Mouse (Mus musculus): ENCODE data around the gene Slc36a2. TPM values are rescaled to one million over a fixed set of nuclear protein-coding genes. Genes with fewer than 3 reads are reported as not detected.

Gene Slc36a2
- polyA plus RNA-seq, 1 experiment from 2014 or later: 0.12 TPM

DNA sequence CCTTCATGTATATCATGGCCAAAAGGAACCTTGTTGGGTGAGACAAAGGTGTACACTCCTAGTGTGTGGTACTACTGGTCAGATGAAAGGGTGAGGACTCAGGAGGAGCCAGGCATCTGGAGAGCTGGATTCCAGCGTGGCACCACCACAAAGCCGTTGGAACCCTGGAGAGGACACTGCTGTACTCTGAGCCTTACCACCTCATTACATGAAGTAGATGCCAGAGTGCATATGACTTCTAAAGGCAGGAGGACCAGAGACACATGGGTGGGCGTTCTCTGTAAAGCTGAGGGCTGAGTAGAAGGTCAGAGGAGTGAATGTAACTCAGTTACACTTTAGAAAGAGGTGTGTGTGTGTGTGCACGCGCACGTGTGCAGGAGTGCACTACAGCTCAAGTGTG is 2.9 kb upstream of the Slc36a2 start:
- DNase-seq (ENCODE audit: low read depth, low spot score) (no peak), ATAC-seq (no peak)
- ChIA-PET CTCF (no interaction called here), POLR2A (no interaction called here)
- H3K27me3 ChIP-seq: peaks cover 30% of the 10 kb centered on the region
- TF ChIP-seq CTCF (IDR thresholded peaks at IDR 0.05): no peak
- in situ Hi-C loops (cut with MboI; ENCODE audit: low pct_unique_long_range_greater_than_20kb): no loop called here

DNA sequence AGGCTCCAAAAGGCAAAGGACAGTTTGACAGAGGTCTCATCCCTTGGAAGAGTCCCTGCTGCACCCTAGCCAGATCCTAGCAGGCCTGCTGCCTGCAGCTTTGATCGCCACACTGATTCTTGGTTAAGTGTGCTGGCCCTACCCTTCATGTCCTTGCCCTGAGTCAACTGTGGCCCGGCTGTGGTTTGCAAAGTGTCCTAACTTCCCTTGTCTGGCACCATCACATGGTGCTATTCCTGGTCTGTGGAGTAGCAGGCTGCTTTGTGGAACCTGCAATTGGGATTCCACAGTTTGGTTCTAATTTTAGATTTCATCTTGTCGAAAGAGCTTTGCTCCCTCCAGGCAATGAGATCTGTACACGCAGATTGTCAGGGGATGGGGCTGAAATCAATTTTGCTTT is 2.4 kb upstream of the Slc36a2 start:
- ATAC-seq: no peak
- DNase-seq (ENCODE audit: low read depth, low spot score): no peak
- in situ Hi-C loops (cut with MboI; ENCODE audit: low pct_unique_long_range_greater_than_20kb): no loop called here
- H3K27me3 ChIP-seq: peaks cover 35% of the 10 kb centered on the region
- ChIA-PET CTCF (interaction anchor here (0.8 kb wide), 1 partner anchor 8 kb away, joined by 5 read pairs; no protein-coding TSS in a partner anchor), POLR2A (no interaction called here)
- no peak for TF ChIP-seq CTCF (IDR thresholded peaks at IDR 0.05)

DNA sequence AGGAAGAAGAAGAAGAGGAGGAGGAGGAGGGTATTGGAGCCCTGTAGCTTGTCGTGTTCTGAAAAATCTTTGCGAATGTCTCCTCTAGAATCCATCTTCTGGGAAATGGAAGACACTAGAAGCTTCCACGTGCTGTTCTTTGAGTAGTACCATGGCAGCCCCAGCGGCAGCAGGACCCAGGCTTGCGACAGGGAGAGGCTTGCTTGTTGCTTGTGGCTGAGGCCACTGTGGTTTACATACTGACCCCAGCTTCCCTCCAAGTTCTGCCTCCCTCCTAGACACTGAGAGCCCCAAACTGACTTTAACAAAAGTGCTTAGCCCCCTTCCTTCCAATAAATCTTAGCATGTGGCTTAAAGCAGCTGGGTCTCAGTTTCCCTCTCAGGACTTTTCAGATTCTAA is 631 bp downstream of the Slc36a2 start:
- POLR2A ChIA-PET: no interaction called here
- CTCF ChIA-PET: interaction anchor here (1.2 to 1.7 kb wide), 2 partner anchors 10 to 12 kb away, joined by 3 read pairs; no protein-coding TSS in a partner anchor
- no peak for TF ChIP-seq CTCF (IDR thresholded peaks at IDR 0.05)
- in situ Hi-C loops (cut with MboI; ENCODE audit: low pct_unique_long_range_greater_than_20kb): no loop called here
- ATAC-seq (no peak), DNase-seq (ENCODE audit: low read depth, low spot score) (no peak)
- peaks cover 28% of the 10 kb centered on the region for H3K27me3 ChIP-seq

DNA sequence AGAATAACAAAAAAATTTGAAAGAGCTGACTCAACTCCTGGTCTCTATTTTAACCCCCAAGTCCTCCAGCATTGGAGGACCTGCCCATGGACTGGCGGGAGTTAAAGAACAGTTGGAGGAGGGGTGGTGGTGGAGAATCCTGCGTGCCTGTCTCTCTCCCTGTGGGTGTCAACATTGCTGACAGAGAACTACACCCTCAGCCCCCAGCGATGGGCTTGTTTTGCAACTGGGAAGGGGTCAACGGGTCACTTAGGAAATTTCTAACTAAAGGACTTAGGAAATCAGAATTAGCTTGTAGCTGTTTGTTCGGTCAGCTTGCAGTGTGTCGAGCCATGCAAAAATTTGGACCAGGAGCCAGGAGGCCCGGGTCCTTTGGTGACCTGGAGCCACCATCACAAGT is 1.8 kb downstream of the Slc36a2 start:
- ChIA-PET CTCF (interaction anchor here (2.0 kb wide), 1 partner anchor 204 kb away, joined by 4 read pairs; no protein-coding TSS in a partner anchor), POLR2A (no interaction called here)
- H3K27me3 ChIP-seq: peaks cover 20% of the 10 kb centered on the region
- TF ChIP-seq CTCF (IDR thresholded peaks at IDR 0.05): no peak
- in situ Hi-C loops (cut with MboI; ENCODE audit: low pct_unique_long_range_greater_than_20kb): no loop called here
- DNase-seq (ENCODE audit: low read depth, low spot score): no peak
- ATAC-seq: no peak

DNA sequence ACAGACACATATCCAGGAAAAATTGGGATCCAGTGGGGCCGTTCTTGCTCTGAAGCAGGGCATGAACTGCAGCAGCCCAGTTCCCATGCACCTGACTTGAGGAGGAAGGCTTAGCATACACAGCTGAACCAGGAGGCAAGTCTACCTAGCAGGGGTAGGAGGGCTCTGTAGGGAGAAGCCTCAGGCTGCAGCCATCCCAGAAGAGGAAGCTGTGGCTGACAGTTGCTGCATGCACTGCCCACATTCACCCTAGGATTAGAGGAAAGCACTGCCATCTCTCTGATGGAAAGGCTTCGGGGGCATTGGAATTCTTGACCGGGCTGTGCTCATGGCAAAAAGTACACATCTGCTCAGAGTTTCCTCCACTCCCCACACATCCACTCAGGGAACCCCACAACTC is 5.0 kb downstream of the Slc36a2 start:
- ChIA-PET CTCF (interaction anchor here (1.5 kb wide), 1 partner anchor 12 kb away, joined by 3 read pairs; no protein-coding TSS in a partner anchor), POLR2A (no interaction called here)
- H3K27me3 ChIP-seq: peaks cover 27% of the 10 kb centered on the region
- DNase-seq (ENCODE audit: low read depth, low spot score): no peak
- ATAC-seq: no peak
- in situ Hi-C loops (cut with MboI; ENCODE audit: low pct_unique_long_range_greater_than_20kb): no loop called here
- TF ChIP-seq CTCF (IDR thresholded peaks at IDR 0.05): no peak

DNA sequence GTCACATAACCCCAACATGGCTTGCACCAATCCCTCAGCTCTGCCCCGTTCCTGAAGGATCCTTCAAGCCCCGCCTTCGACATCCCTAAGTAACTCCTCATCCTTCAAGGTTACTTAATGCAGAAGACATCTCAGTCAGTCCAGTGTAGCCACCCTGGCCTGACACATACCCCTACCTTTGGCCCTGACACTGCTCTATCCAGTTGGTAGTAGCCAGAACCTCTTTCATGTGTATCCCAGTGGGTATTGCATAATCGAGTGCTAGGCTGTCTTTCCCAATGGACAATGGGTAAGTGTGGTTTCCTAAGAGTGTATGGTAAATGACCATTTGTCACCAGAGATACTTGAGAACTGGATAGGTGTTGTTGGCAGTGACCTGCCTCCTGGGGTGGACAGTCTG is 6.0 kb downstream of the Slc36a2 start:
- DNase-seq (ENCODE audit: low read depth, low spot score): no peak
- H3K27me3 ChIP-seq: peaks cover 31% of the 10 kb centered on the region
- no peak for ATAC-seq
- ChIA-PET CTCF (no interaction called here), POLR2A (no interaction called here)
- no peak for TF ChIP-seq CTCF (IDR thresholded peaks at IDR 0.05)
- in situ Hi-C loops (cut with MboI; ENCODE audit: low pct_unique_long_range_greater_than_20kb): no loop called here

DNA sequence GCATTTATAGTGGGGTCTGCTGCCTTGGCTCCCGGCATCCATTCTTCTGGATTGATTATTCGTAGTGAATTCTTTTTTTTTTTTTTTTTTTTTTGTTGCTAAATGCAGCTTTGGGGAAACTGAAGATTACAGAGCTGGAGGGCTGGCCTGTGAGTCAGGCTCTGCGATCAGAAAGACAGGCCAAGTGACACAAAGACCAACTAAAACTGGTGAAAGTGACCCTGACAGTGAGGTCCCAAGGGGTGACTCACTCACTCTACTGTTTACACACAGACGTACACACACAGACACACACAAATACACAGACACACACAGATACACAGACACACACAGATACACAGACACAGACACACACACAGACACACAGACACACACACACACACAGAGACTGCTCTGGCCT is 14.4 kb downstream of the Slc36a2 start:
- no peak for TF ChIP-seq CTCF (IDR thresholded peaks at IDR 0.05)
- DNase-seq (ENCODE audit: low read depth, low spot score): no peak
- POLR2A ChIA-PET: no interaction called here
- in situ Hi-C loops (cut with MboI; ENCODE audit: low pct_unique_long_range_greater_than_20kb): no loop called here
- CTCF ChIA-PET: no interaction called here
- peaks cover 37% of the 10 kb centered on the region for H3K27me3 ChIP-seq
- ATAC-seq: no peak

DNA sequence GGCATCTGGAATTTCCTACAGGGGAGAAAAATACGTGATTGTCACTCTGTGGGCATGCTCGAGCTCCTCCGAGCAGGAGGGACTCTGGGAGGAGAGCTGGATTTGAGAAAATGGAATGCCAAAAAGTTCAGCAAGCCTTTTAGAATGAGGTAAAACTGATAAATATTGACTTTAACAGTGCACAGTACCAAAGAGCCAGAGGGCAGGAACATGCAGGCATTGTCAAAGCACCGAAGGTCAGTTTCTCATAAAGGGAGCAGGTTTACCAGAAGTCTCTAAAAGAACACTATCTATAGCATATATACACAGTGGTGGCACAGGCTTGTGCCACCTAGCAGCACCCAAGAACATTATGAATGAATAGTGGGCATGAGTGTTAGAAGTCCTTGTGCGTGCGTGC is 16.0 kb downstream of the Slc36a2 start:
- CTCF ChIA-PET: interaction anchor here (1.5 kb wide), 1 partner anchor 10 kb away, joined by 5 read pairs; no protein-coding TSS in a partner anchor
- in situ Hi-C loops (cut with MboI; ENCODE audit: low pct_unique_long_range_greater_than_20kb): no loop called here
- no peak for DNase-seq (ENCODE audit: low read depth, low spot score)
- H3K27me3 ChIP-seq: peaks cover 23% of the 10 kb centered on the region
- no peak for ATAC-seq
- POLR2A ChIA-PET: no interaction called here
- no peak for TF ChIP-seq CTCF (IDR thresholded peaks at IDR 0.05)

DNA sequence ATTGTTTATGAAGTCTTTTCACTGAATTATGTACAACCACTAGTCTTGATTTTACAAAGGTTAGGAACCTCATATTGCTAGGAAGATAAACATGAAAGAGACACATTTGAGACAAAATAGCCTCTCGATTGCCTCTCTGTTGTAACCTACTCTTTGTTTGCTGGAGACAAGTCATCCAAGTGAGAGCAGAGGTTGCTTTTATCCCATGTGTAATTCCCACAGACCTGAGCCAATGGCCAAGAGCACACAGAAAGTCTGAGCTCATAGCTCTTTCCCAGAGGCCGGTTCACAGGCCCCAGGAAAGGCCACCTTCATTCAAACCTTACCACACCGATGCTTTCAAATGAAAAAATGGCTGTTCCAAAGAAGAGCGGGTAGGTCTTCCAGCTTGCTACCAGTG is 16.4 kb downstream of the Slc36a2 start:
- no peak for ATAC-seq
- TF ChIP-seq CTCF (IDR thresholded peaks at IDR 0.05): no peak
- ChIA-PET POLR2A (no interaction called here), CTCF (interaction anchor here (1.5 kb wide), 1 partner anchor 10 kb away, joined by 5 read pairs; no protein-coding TSS in a partner anchor)
- H3K27me3 ChIP-seq: peaks cover 23% of the 10 kb centered on the region
- in situ Hi-C loops (cut with MboI; ENCODE audit: low pct_unique_long_range_greater_than_20kb): no loop called here
- no peak for DNase-seq (ENCODE audit: low read depth, low spot score)

DNA sequence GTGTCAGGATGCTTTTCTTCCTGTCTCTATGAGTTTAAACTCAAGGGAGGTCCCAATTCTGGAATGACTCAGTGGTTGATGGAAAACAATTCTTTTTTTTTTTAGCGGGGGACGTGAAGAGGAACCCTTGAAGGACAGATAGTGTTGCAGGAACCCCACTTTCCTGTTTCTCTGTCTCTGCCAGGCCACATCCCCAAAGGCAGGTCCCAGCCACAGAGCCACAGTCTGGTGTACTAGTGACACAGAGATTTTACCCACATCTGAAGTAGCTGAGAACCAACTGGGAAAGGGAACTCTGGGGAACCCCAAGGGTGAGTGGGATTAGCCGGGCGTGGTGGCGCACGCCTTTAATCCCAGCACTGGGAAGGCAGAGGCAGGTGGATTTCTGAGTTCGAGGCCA is 19.1 kb downstream of the Slc36a2 start:
- ATAC-seq (no peak), DNase-seq (ENCODE audit: low read depth, low spot score) (no peak)
- H3K27me3 ChIP-seq: peaks cover 16% of the 10 kb centered on the region
- in situ Hi-C loops (cut with MboI; ENCODE audit: low pct_unique_long_range_greater_than_20kb): no loop called here
- ChIA-PET POLR2A (interaction anchor here (0.6 kb wide), 1 partner anchor 161 kb away, joined by 3 read pairs; no protein-coding TSS in a partner anchor), CTCF (no interaction called here)
- no peak for TF ChIP-seq CTCF (IDR thresholded peaks at IDR 0.05)

DNA sequence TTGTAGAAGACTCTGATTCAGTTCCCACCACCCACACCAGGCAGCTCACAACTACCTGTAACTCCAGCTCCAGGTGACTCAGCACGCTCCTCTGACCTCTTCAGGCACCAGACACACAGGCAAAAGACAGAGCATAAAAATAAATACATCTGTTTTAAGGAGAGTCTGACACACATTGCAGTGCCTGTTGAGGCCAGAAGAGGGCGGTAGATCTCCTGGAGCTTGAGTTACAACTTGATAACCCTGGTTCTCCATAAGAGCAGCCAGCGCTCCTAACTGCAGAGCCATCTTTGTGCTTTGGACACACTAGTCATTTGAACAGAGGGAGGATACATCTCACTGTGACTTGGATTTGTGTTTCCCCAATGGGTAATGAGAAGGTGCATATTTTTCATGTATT is 20.2 kb downstream of the Slc36a2 start:
- peaks cover 21% of the 10 kb centered on the region for H3K27me3 ChIP-seq
- CTCF ChIA-PET: interaction anchor here (1.0 kb wide), 1 partner anchor 10 kb away, joined by 3 read pairs; no protein-coding TSS in a partner anchor
- ATAC-seq (no peak), DNase-seq (ENCODE audit: low read depth, low spot score) (no peak)
- in situ Hi-C loops (cut with MboI; ENCODE audit: low pct_unique_long_range_greater_than_20kb): no loop called here
- POLR2A ChIA-PET: no interaction called here
- peak; percentile 85 for TF ChIP-seq CTCF (IDR thresholded peaks at IDR 0.05)

DNA sequence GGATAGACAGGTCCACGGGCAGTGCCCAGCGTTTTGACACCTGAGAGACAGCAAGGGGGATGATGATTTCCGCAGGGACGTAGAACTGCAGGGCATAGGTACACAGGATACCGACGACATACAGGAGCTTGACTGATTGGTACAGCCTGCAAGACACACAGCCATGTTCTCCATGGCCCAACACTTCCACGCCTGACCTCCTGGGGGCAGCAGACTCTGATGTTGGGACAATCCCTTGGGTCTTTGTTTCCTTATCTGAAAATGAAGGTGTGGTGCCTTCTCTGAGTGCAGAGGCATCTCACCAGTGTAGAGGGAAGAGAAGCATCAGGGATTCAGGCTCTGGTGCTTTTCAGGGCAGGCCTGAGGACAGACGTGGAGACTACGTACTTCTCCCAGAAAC is 22.2 kb downstream of the Slc36a2 start:
- CTCF ChIA-PET: no interaction called here
- in situ Hi-C loops (cut with MboI; ENCODE audit: low pct_unique_long_range_greater_than_20kb): no loop called here
- H3K27me3 ChIP-seq: peaks cover 13% of the 10 kb centered on the region
- POLR2A ChIA-PET: no interaction called here
- DNase-seq (ENCODE audit: low read depth, low spot score): no peak
- peak; percentile 57 for ATAC-seq
- peak; percentile 84 for TF ChIP-seq CTCF (IDR thresholded peaks at IDR 0.05)

Data from Patski (cell line).